Mouse (Mus musculus): Measurements from ENCODE around the gene Ift88.

Gene Ift88

DNA sequence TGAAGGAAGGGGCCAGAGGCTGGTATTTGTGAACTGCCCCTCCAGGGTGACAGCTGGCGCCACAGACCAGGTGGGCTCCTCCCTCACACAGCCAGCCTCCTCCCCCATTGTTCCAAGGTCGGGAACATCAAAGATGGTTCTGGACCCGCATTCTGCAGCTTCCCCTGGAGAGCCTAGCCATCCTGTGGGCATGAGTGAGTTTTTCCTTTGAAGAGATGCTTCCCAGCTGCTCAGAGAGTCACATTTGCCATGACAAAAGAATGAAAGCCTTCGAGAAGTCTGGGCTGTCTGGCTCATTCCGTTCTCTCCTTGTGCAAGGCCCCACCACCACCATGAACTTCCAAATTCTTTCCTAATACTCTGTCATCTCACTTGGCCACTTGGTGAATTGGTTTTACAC is 110.5 kb downstream of the Ift88 start:
- DNase-seq: no peak

- DNase-seq: peak; percentile 42
Measured at GRCm38 (mm10) chr14:57534961-57535360, 111.1 kb downstream of the Ift88 start.

DNA sequence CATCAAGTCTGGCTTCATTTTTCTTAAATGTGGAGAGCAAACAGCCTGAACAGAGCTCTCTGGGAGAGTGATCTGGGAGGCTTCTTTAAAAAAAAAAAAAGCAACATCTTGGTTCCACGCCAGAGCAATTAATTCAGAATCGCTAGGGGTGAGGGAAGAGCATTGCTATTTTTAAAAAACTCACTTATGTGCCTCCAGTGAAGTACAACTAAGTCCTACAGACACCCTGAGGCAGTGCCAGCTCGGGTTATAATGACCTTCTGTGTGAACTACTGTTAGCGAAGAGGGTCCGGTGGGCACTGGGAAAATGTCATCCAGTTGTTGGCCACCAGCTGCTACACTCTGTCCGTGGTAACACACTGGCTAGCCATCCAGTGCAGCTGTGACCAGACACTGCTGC is 111.8 kb downstream of the Ift88 start:
- DNase-seq: no peak

- no peak for DNase-seq
Measured at GRCm38 (mm10) chr14:57536820-57537219, 113.0 kb downstream of the Ift88 start.

DNA sequence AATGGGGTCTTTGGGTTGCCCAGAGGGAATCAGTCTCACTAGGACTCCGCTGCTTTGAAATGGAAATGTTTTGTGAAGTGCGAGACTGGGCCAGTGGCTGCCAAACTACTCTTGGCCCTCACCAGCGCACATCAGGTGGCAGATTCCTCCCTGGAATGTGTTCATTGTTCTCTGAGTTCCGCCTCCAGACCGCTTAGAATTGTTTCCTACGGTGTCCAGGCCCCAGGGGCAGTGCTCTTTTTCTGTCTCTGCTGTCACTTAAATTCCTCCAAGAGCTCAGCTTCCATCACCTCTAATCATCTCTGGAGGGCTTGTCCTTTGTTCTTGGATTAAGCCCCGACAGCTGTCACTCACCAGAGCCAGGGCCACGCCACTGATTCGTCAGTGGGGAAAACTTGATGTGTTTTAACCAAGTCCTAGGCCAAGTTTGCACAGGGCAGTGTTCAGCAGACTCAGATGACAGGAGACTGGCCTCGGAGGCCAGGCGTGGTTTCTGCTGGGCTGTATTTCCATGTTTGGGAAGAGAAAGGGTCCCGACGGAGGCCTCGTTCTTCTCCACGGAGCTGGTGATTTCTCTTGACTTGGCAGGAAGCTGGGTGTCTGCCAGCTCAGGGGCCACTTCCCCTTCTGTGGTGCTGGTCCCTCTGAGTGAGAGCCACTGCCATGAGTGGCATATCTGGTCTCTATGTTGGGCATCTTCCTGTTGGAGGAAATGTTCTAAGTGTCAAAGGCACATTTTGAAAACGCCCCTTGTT is 113.6 kb downstream of the Ift88 start:
- DNase-seq: no peak

GRCm38 (mm10) chr14:57540683-57541082 is 116.8 kb downstream of the Ift88 start:
- no peak for DNase-seq

DNA sequence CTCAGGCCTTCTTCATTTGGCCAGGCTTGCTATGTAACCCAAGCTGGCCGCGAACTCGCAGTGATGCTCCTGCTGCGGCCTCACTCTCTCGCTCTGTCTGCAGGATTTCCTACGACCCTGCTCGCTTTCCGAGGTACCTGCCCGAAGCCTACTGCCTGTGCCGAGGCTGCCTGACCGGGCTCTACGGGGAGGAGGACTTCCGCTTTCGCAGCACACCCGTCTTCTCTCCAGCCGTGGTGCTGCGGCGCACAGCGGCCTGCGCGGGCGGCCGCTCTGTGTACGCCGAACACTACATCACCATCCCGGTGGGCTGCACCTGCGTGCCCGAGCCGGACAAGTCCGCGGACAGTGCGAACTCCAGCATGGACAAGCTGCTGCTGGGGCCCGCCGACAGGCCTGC is 118.4 kb downstream of the Ift88 start:
- no peak for DNase-seq

GRCm38 (mm10) chr14:57543420-57544039 is 119.7 kb downstream of the Ift88 start:
- DNase-seq: no peak

DNA sequence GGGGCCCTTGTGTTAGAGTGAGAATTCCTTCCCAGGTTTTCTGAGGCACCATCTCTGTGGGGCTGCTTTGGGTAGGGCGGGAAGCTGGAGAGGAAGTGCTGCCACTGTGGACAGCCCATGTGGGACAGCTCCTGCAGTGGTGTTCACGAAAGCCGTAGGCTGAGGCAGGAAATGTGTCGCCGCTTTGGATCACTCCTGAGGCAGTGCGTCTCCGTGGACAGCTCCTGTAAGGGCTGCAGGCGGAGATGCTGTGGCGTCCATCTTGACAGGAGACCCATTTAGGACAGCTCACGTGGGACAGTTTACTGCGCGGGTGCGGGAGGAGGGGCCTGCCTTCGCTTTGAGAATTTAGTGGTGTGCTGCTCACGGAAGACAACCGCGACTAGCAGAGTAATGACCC is 121.7 kb downstream of the Ift88 start:
- no peak for DNase-seq

DNA sequence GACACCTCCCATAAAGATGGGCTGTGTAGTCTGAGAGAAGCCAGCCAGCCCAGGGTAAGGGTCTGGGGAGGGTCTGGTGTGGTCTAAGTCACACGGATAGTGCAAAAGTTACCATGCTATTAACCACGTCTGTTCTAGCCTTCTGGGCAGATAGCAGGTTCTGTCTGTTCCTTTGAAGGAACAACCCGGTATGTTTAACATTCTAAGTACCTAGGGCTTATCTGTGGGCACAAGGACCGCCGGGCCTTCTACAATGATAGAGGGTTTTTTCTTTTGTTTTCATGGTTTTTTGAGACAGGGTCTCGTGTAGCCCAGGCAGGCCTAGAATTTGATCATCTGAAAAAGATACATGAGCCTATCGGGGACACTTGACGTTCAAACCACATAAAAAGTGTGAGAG is 122.3 kb downstream of the Ift88 start:
- no peak for DNase-seq

GRCm38 (mm10) chr14:57546557-57547021 is 122.7 kb downstream of the Ift88 start:
- no peak for DNase-seq

GRCm38 (mm10) chr14:57547062-57547461 is 123.2 kb downstream of the Ift88 start:
- DNase-seq: no peak

DNA sequence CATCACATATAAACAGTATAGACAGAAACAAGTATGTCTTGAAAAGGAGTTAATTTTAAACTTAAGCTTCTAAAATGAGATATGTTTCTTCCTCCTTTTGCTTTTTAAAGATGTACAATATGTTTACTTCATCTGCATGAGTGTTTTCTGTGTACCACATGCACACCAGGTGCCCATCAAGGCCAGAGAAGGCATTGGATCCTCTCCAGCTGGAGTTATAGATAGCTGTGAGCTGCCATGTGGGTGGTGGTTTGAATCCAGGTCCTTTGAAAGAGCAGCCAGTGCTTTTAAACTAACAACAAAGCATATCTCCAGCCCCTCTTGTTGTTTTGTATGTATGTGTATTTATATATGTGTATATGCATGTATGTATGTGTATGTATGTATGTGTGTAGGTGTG is 129.1 kb downstream of the Ift88 start:
- no peak for DNase-seq

DNA sequence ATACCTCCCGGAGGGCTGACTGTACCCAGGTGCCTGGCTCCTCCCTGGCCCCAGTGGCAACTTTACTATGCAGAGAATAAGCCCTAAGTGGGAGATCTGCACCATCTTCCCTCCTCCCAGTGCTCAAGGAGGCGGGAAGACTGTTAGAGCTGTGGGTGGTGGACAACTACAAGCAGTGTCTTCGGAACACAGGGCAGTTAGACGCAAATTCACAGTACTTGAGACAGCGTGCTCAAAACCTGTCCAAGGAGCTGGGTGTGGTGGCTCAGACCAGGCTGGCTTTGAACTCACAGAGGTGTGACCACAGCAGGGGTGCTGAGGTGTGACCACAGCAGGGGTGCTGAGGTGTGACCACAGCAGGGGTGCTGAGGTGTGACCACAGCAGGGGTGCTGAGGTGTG is 130.6 kb downstream of the Ift88 start:
- no peak for DNase-seq

- DNase-seq: no peak
Measured at GRCm38 (mm10) chr14:57555471-57556070, 131.7 kb downstream of the Ift88 start.

GRCm38 (mm10) chr14:57556922-57557321 is 133.1 kb downstream of the Ift88 start:
- DNase-seq: no peak

DNA sequence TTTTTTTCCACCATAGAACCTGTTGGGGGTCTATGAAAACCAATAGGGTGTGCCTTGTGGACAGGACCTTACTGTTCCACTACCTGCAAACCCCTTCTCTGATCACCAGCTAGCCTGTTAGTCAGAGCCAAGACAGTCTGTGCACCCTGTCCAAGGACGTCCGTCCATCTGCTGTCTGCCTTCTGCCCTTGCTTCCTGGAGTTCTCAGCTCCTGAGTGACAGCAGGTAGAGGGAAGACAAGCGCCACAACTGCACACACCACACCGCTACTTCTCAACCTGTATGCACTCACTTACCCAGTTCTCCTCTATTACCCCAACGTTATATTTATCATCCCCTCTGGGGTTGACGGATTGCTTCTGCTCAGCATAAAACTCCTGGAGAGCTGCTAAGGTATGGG is 141.8 kb downstream of the Ift88 start:
- DNase-seq: no peak

Data from cerebellum, adult 11 months (tissue).